Mouse (Mus musculus): Measurements from ENCODE around the gene Ceacam9. TPM values are rescaled to one million over a fixed set of nuclear protein-coding genes. Genes with fewer than 3 reads are reported as not detected.
"Not testable (repeated sequence)": the region's sequence is repeated elsewhere in the genome, so short reads cannot be mapped to it uniquely, and the experiment has no call there.

Ceacam9 gene
- polyA plus RNA-seq, 1 experiment, result not detected

- H3K36me3 ChIP-seq (ENCODE audit: control insufficient read depth, insufficient read depth, low read length), result no peaks in the 10 kb centered on the region
- TF ChIP-seq CTCF (IDR thresholded peaks at IDR 0.05; ENCODE audit: extremely low read depth, insufficient read depth, insufficient read length, insufficient replicate concordance) (peak; percentile 37; the same call in 1 of the 2 replicates), POLR2A (IDR thresholded peaks at IDR 0.05; ENCODE audit: low read depth, low read length) (no peak)
- WGBS, result 14% methylated on average over 14 of the region's 14 CpGs
- peaks cover 16% of the 10 kb centered on the region; the same call in 1 of the 2 replicates for H3K4me1 ChIP-seq (ENCODE audit: control insufficient read depth, insufficient read depth, insufficient read length)
- H3K27me3 ChIP-seq (ENCODE audit: control insufficient read depth, insufficient read depth, low read length), result no peaks in the 10 kb centered on the region
- peak; percentile 66 to 70 for DNase-seq (ENCODE audit: low read depth in 1 of 2, low spot score in 2 of 2)
- no peak overlapping the region for H3K27ac ChIP-seq (ENCODE audit: insufficient read depth, low read length)
- no peak overlapping the region; the same call in 1 of the 2 replicates for H3K4me3 ChIP-seq (ENCODE audit: extremely low read depth, insufficient read depth, insufficient read length)
Measured at GRCm38 (mm10) chr7:16728596-16729348, 7.0 kb downstream of the Ceacam9 start.

GRCm38 (mm10) chr7:16729563-16729962, 7.8 kb downstream of the Ceacam9 start:
- not testable (repeated sequence) for H3K27me3 ChIP-seq (ENCODE audit: control insufficient read depth, insufficient read depth, low read length); H3K36me3 ChIP-seq (ENCODE audit: control insufficient read depth, insufficient read depth, low read length); H3K27ac ChIP-seq (ENCODE audit: insufficient read depth, low read length); H3K4me3 ChIP-seq (ENCODE audit: extremely low read depth, insufficient read depth, insufficient read length); DNase-seq (ENCODE audit: low read depth in 1 of 2, low spot score in 2 of 2)
- under 1% methylated on average over 7 of the region's 7 CpGs for WGBS
- H3K4me1 ChIP-seq (ENCODE audit: control insufficient read depth, insufficient read depth, insufficient read length), result peaks cover 16% of the 10 kb centered on the region; the same call in 1 of the 2 replicates

- Histone ChIP-seq H3K27me3 (ENCODE audit: control insufficient read depth, insufficient read depth, low read length) (no peaks in the 10 kb centered on the region), H3K36me3 (ENCODE audit: control insufficient read depth, insufficient read depth, low read length) (no peaks in the 10 kb centered on the region), H3K4me1 (ENCODE audit: control insufficient read depth, insufficient read depth, insufficient read length) (peaks cover 16% of the 10 kb centered on the region; the same call in 1 of the 2 replicates), H3K4me3 (ENCODE audit: extremely low read depth, insufficient read depth, insufficient read length) (no peak overlapping the region), H3K27ac (ENCODE audit: insufficient read depth, low read length) (no peak overlapping the region)
- WGBS, result 98% methylated on average over 6 of the region's 6 CpGs
- TF ChIP-seq POLR2A (IDR thresholded peaks at IDR 0.05; ENCODE audit: low read depth, low read length) (no peak), CTCF (IDR thresholded peaks at IDR 0.05; ENCODE audit: extremely low read depth, insufficient read depth, insufficient read length, insufficient replicate concordance) (no peak)
- no peak for DNase-seq (ENCODE audit: low read depth in 1 of 2, low spot score in 2 of 2)
Measured at GRCm38 (mm10) chr7:16730791-16731190, 9.1 kb downstream of the Ceacam9 start.

GRCm38 (mm10) chr7:16731893-16732422, 10.2 kb downstream of the Ceacam9 start:
- TF ChIP-seq POLR2A (IDR thresholded peaks at IDR 0.05; ENCODE audit: low read depth, low read length), result no peak
- TF ChIP-seq CTCF (IDR thresholded peaks at IDR 0.05; ENCODE audit: extremely low read depth, insufficient read depth, insufficient read length, insufficient replicate concordance), result no peak
- Histone ChIP-seq H3K27me3 (ENCODE audit: control insufficient read depth, insufficient read depth, low read length) (no peaks in the 10 kb centered on the region), H3K4me3 (ENCODE audit: extremely low read depth, insufficient read depth, insufficient read length) (no peak overlapping the region), H3K36me3 (ENCODE audit: control insufficient read depth, insufficient read depth, low read length) (no peaks in the 10 kb centered on the region), H3K4me1 (ENCODE audit: control insufficient read depth, insufficient read depth, insufficient read length) (peaks cover 16% of the 10 kb centered on the region; the same call in 1 of the 2 replicates), H3K27ac (ENCODE audit: insufficient read depth, low read length) (peak overlapping the region; percentile 65)
- no peak for DNase-seq (ENCODE audit: low read depth in 1 of 2, low spot score in 2 of 2)
- 23% methylated on average over 7 of the region's 7 CpGs for WGBS

GRCm38 (mm10) chr7:16737606-16738072, 15.9 kb downstream of the Ceacam9 start:
- no peak for DNase-seq (ENCODE audit: low read depth in 1 of 2, low spot score in 2 of 2)
- peaks cover 7% of the 10 kb centered on the region; the same call in 1 of the 2 replicates for H3K4me1 ChIP-seq (ENCODE audit: control insufficient read depth, insufficient read depth, insufficient read length)
- H3K36me3 ChIP-seq (ENCODE audit: control insufficient read depth, insufficient read depth, low read length), result no peaks in the 10 kb centered on the region
- no peak overlapping the region for H3K4me3 ChIP-seq (ENCODE audit: extremely low read depth, insufficient read depth, insufficient read length)
- H3K27me3 ChIP-seq (ENCODE audit: control insufficient read depth, insufficient read depth, low read length), result no peaks in the 10 kb centered on the region
- TF ChIP-seq POLR2A (IDR thresholded peaks at IDR 0.05; ENCODE audit: low read depth, low read length) (no peak), CTCF (IDR thresholded peaks at IDR 0.05; ENCODE audit: extremely low read depth, insufficient read depth, insufficient read length, insufficient replicate concordance) (no peak)
- no peak overlapping the region for H3K27ac ChIP-seq (ENCODE audit: insufficient read depth, low read length)
- 56% methylated on average over 10 of the region's 10 CpGs for WGBS

GRCm38 (mm10) chr7:16738073-16738696, 16.5 kb downstream of the Ceacam9 start, which contains the start of gene Ap2s1:
Gene Ap2s1 (plus strand): TSS chr7:16738410.
- peak within 1 kb of the TSS; percentile 92 for H3K4me3 ChIP-seq (ENCODE audit: extremely low read depth, insufficient read depth, insufficient read length)
- peaks cover 2% of the 10 kb centered on the region for H3K36me3 ChIP-seq (ENCODE audit: control insufficient read depth, insufficient read depth, low read length)
- peak within 1 kb of the TSS; percentile 50 for H3K27ac ChIP-seq (ENCODE audit: insufficient read depth, low read length)
- H3K27me3 ChIP-seq (ENCODE audit: control insufficient read depth, insufficient read depth, low read length), result no peaks in the 10 kb centered on the region
- peak; percentile 89 to 97 for DNase-seq (ENCODE audit: low read depth in 1 of 2, low spot score in 2 of 2)
- H3K4me1 ChIP-seq (ENCODE audit: control insufficient read depth, insufficient read depth, insufficient read length), result peaks cover 7% of the 10 kb centered on the region; the same call in 1 of the 2 replicates
- WGBS, result under 1% methylated on average over 34 of the region's 34 CpGs
- TF ChIP-seq POLR2A (IDR thresholded peaks at IDR 0.05; ENCODE audit: low read depth, low read length) (no peak; the same call in 1 of the 2 replicates), CTCF (IDR thresholded peaks at IDR 0.05; ENCODE audit: extremely low read depth, insufficient read depth, insufficient read length, insufficient replicate concordance) (no peak)
